Mouse (Mus musculus): ENCODE data around the gene Cpsf3. TPM values are rescaled to one million over a fixed set of nuclear protein-coding genes. Genes with fewer than 3 reads are reported as not detected.

Cpsf3 gene
- polyA plus RNA-seq, 1 experiment from 2014 or later: 106 TPM

- Histone ChIP-seq H3K4me1 (ENCODE audit: insufficient read depth) (no peaks in the 10 kb centered on the region), H3K9ac (no peak overlapping the region), H3K4me2 (no peak overlapping the region), H3K9me3 (ENCODE audit: low read depth, low read length) (no peaks in the 10 kb centered on the region), H3K27me3 (ENCODE audit: insufficient read depth, low read length) (no peaks in the 10 kb centered on the region), H3K27ac (ENCODE audit: low read depth) (no peak overlapping the region), H3K4me3 (ENCODE audit: low read depth, low read length) (no peak overlapping the region), H3K36me3 (ENCODE audit: insufficient read depth) (peaks cover 49% of the 10 kb centered on the region)
- 61% methylated on average over 6 of the region's 6 CpGs for WGBS
- ATAC-seq (ENCODE audit: insufficient read depth): no peak
- no peak for TF ChIP-seq CTCF (IDR thresholded peaks at IDR 0.05; ENCODE audit: low read depth)
- peak; percentile 11 for DNase-seq
Observed at GRCm38 (mm10) chr12:21289651-21290050, 4.5 kb downstream of the Cpsf3 start.

- TF ChIP-seq CTCF (IDR thresholded peaks at IDR 0.05; ENCODE audit: low read depth): no peak
- ATAC-seq (ENCODE audit: insufficient read depth) (no peak), DNase-seq (no peak)
- Histone ChIP-seq H3K4me1 (ENCODE audit: insufficient read depth) (no peaks in the 10 kb centered on the region), H3K9ac (no peak overlapping the region), H3K9me3 (ENCODE audit: low read depth, low read length) (no peaks in the 10 kb centered on the region), H3K36me3 (ENCODE audit: insufficient read depth) (peaks cover 87% of the 10 kb centered on the region), H3K4me2 (no peak overlapping the region), H3K4me3 (ENCODE audit: low read depth, low read length) (no peak overlapping the region), H3K27ac (ENCODE audit: low read depth) (no peak overlapping the region), H3K27me3 (ENCODE audit: insufficient read depth, low read length) (no peaks in the 10 kb centered on the region)
- 87% methylated on average over 11 of the region's 11 CpGs for WGBS
Observed at GRCm38 (mm10) chr12:21298856-21299255, 13.7 kb downstream of the Cpsf3 start.

- H3K27ac ChIP-seq (ENCODE audit: low read depth): no peak overlapping the region
- H3K9me3 ChIP-seq (ENCODE audit: low read depth, low read length): no peaks in the 10 kb centered on the region
- DNase-seq (no peak), ATAC-seq (ENCODE audit: insufficient read depth) (no peak)
- H3K9ac ChIP-seq: no peak overlapping the region
- WGBS: 79% methylated on average over 7 of the region's 7 CpGs
- H3K4me3 ChIP-seq (ENCODE audit: low read depth, low read length): no peak overlapping the region
- H3K27me3 ChIP-seq (ENCODE audit: insufficient read depth, low read length): no peaks in the 10 kb centered on the region
- no peak for TF ChIP-seq CTCF (IDR thresholded peaks at IDR 0.05; ENCODE audit: low read depth)
- no peak overlapping the region for H3K4me2 ChIP-seq
- H3K4me1 ChIP-seq (ENCODE audit: insufficient read depth): no peaks in the 10 kb centered on the region
- peaks cover 87% of the 10 kb centered on the region for H3K36me3 ChIP-seq (ENCODE audit: insufficient read depth)
Observed at GRCm38 (mm10) chr12:21301324-21301723, 16.1 kb downstream of the Cpsf3 start.

GRCm38 (mm10) chr12:21301932-21302331 lies 16.7 kb downstream of the Cpsf3 start:
- 55% methylated on average over 8 of the region's 8 CpGs for WGBS
- Histone ChIP-seq H3K4me2 (no peak overlapping the region), H3K9me3 (ENCODE audit: low read depth, low read length) (no peaks in the 10 kb centered on the region), H3K27ac (ENCODE audit: low read depth) (no peak overlapping the region), H3K36me3 (ENCODE audit: insufficient read depth) (peaks cover 88% of the 10 kb centered on the region), H3K27me3 (ENCODE audit: insufficient read depth, low read length) (no peaks in the 10 kb centered on the region), H3K9ac (no peak overlapping the region), H3K4me1 (ENCODE audit: insufficient read depth) (no peaks in the 10 kb centered on the region), H3K4me3 (ENCODE audit: low read depth, low read length) (no peak overlapping the region)
- DNase-seq (no peak), ATAC-seq (ENCODE audit: insufficient read depth) (no peak)
- no peak for TF ChIP-seq CTCF (IDR thresholded peaks at IDR 0.05; ENCODE audit: low read depth)

GRCm38 (mm10) chr12:21302361-21302783 lies 17.2 kb downstream of the Cpsf3 start:
- H3K4me1 ChIP-seq (ENCODE audit: insufficient read depth): no peaks in the 10 kb centered on the region
- WGBS: 75% methylated on average over 5 of the region's 5 CpGs
- no peak for ATAC-seq (ENCODE audit: insufficient read depth)
- H3K9me3 ChIP-seq (ENCODE audit: low read depth, low read length): no peaks in the 10 kb centered on the region
- no peak overlapping the region for H3K4me3 ChIP-seq (ENCODE audit: low read depth, low read length)
- DNase-seq: no peak
- H3K27me3 ChIP-seq (ENCODE audit: insufficient read depth, low read length): no peaks in the 10 kb centered on the region
- H3K4me2 ChIP-seq: no peak overlapping the region
- no peak overlapping the region for H3K27ac ChIP-seq (ENCODE audit: low read depth)
- no peak overlapping the region for H3K9ac ChIP-seq
- no peak for TF ChIP-seq CTCF (IDR thresholded peaks at IDR 0.05; ENCODE audit: low read depth)
- H3K36me3 ChIP-seq (ENCODE audit: insufficient read depth): peaks cover 88% of the 10 kb centered on the region

GRCm38 (mm10) chr12:21305741-21306140 lies 20.6 kb downstream of the Cpsf3 start:
- TF ChIP-seq CTCF (IDR thresholded peaks at IDR 0.05; ENCODE audit: low read depth): no peak
- Histone ChIP-seq H3K4me3 (ENCODE audit: low read depth, low read length) (no peak overlapping the region), H3K27me3 (ENCODE audit: insufficient read depth, low read length) (no peaks in the 10 kb centered on the region), H3K4me2 (no peak overlapping the region), H3K4me1 (ENCODE audit: insufficient read depth) (no peaks in the 10 kb centered on the region), H3K27ac (ENCODE audit: low read depth) (no peak overlapping the region), H3K9ac (no peak overlapping the region), H3K9me3 (ENCODE audit: low read depth, low read length) (no peaks in the 10 kb centered on the region), H3K36me3 (ENCODE audit: insufficient read depth) (peaks cover 96% of the 10 kb centered on the region)
- DNase-seq: no peak
- no peak for ATAC-seq (ENCODE audit: insufficient read depth)
- 90% methylated on average over 4 of the region's 4 CpGs for WGBS

GRCm38 (mm10) chr12:21306721-21307120 lies 21.5 kb downstream of the Cpsf3 start:
- 83% methylated on average over 4 of the region's 4 CpGs for WGBS
- no peak for ATAC-seq (ENCODE audit: insufficient read depth)
- Histone ChIP-seq H3K9ac (no peak overlapping the region), H3K27me3 (ENCODE audit: insufficient read depth, low read length) (no peaks in the 10 kb centered on the region), H3K4me2 (no peak overlapping the region), H3K4me3 (ENCODE audit: low read depth, low read length) (no peak overlapping the region), H3K36me3 (ENCODE audit: insufficient read depth) (peaks cover 96% of the 10 kb centered on the region), H3K9me3 (ENCODE audit: low read depth, low read length) (no peaks in the 10 kb centered on the region), H3K27ac (ENCODE audit: low read depth) (no peak overlapping the region), H3K4me1 (ENCODE audit: insufficient read depth) (no peaks in the 10 kb centered on the region)
- no peak for DNase-seq
- no peak for TF ChIP-seq CTCF (IDR thresholded peaks at IDR 0.05; ENCODE audit: low read depth)

GRCm38 (mm10) chr12:21312201-21312600 lies 27.0 kb downstream of the Cpsf3 start:
- WGBS: 80% methylated on average over 5 of the region's 5 CpGs
- Histone ChIP-seq H3K4me1 (ENCODE audit: insufficient read depth) (0 out of 2 replicates have a peak, but pooled peaks cover 2% of the 10 kb centered on the region), H3K36me3 (ENCODE audit: insufficient read depth) (peaks cover 78% of the 10 kb centered on the region), H3K27me3 (ENCODE audit: insufficient read depth, low read length) (no peaks in the 10 kb centered on the region), H3K9me3 (ENCODE audit: low read depth, low read length) (no peaks in the 10 kb centered on the region), H3K9ac (no peak overlapping the region), H3K4me3 (ENCODE audit: low read depth, low read length) (no peak overlapping the region), H3K27ac (ENCODE audit: low read depth) (no peak overlapping the region), H3K4me2 (no peak overlapping the region)
- ATAC-seq (ENCODE audit: insufficient read depth) (no peak), DNase-seq (no peak)
- TF ChIP-seq CTCF (IDR thresholded peaks at IDR 0.05; ENCODE audit: low read depth): no peak
